Mouse (Mus musculus) thymus, adult 2 months (tissue): ENCODE data around the gene Gm9844.

Experiments used
- CTCF ChIP-seq: fragments of 200-500 bp; IDR thresholded peaks from 2 replicates; pipeline ENCODE4 v1.5.1; 2012; ENCODE audit warnings: mild to moderate bottlenecking, control low read depth, low read length, moderate library complexity, borderline replicate concordance; ENCODE audit not compliant: control insufficient read depth, poor library complexity, insufficient read depth; ENCODE audit errors: extremely low read depth
- POLR2A ChIP-seq: fragments of 200-500 bp; IDR thresholded peaks from 2 replicates; pipeline ENCODE4 v1.6.1; 2012; ENCODE audit warnings: mild to moderate bottlenecking, low read length, control low read depth, moderate library complexity; ENCODE audit not compliant: control insufficient read depth, poor library complexity, insufficient read depth; ENCODE audit errors: extremely low read depth

DNA sequence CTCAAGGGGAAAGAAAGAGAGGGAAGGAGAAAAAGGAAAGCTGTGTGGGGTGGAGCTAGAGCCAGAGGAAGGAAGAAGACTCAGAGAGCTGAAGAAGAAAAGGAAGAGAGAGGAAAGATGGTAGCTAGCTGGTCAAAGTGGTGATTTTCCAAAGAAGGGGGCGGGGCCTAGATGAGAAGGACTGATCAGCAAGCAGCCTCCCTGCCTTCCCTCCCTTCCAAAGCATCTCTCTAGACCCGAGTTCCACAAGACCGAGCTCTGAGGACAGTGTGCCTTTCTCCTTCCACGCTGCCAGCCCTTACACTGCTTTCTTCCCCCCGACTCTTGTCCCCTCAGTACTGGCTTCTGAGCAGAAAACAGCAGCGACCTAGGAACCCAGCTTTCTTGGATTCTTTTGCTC lies 2.1 kb downstream of the Gm9844 start:
- TF ChIP-seq CTCF (no peak), POLR2A (no peak)
